Mouse (Mus musculus): ENCODE results near the gene Apoc1.

GRCm38 (mm10) chr7:19710650-19711049, 18.2 kb upstream of the Apoc1 start:
- TF ChIP-seq CTCF (IDR thresholded peaks at IDR 0.05; ENCODE audit: borderline replicate concordance, insufficient read depth, low read length): no peak
- TF ChIP-seq POLR2A (IDR thresholded peaks at IDR 0.05; ENCODE audit: low read depth, low read length): no peak
